Mouse (Mus musculus): Measurements from ENCODE around the gene Gm11492. TPM values are rescaled to one million over a fixed set of nuclear protein-coding genes. Genes with fewer than 3 reads are reported as not detected.
A peak's percentile ranks its signal among the peaks of the same experiment; 100 is the strongest.

Gm11492 gene
- polyA plus RNA-seq, 1 experiment, result not detected

GRCm38 (mm10) chr11:87554386-87554785 lies 12.1 kb upstream of the Gm11492 start:
- no peaks in the 10 kb centered on the region for H3K4me1 ChIP-seq
- no peaks in the 10 kb centered on the region for H3K36me3 ChIP-seq (replicated peaks; ENCODE audit: low read length)
- peaks cover 22% of the 10 kb centered on the region for H3K27me3 ChIP-seq (replicated peaks)
- no peak for TF ChIP-seq GATA1 (IDR thresholded peaks at IDR 0.05; ENCODE audit: borderline replicate concordance, low read length)
- no peak for TF ChIP-seq FLI1 (IDR thresholded peaks at IDR 0.05; ENCODE audit: low read length)
- H3K9me3 ChIP-seq, result no peaks in the 10 kb centered on the region
- H3K4me3 ChIP-seq (replicated peaks), result no peak overlapping the region

GRCm38 (mm10) chr11:87555106-87555703 lies 11.2 kb upstream of the Gm11492 start:
- no peaks in the 10 kb centered on the region for H3K36me3 ChIP-seq (replicated peaks; ENCODE audit: low read length)

GRCm38 (mm10) chr11:87561208-87561607 lies 5.2 kb upstream of the Gm11492 start:
- Histone ChIP-seq H3K9me3 (no peaks in the 10 kb centered on the region), H3K27me3 (replicated peaks) (peaks cover 24% of the 10 kb centered on the region), H3K4me3 (replicated peaks) (no peak overlapping the region), H3K4me1 (no peaks in the 10 kb centered on the region), H3K36me3 (replicated peaks; ENCODE audit: low read length) (no peaks in the 10 kb centered on the region)
- no peak for TF ChIP-seq GATA1 (IDR thresholded peaks at IDR 0.05; ENCODE audit: borderline replicate concordance, low read length)
- no peak for TF ChIP-seq FLI1 (IDR thresholded peaks at IDR 0.05; ENCODE audit: low read length)

More at GRCm38 (mm10) chr11:87555106-87555703, 11.2 kb upstream of the Gm11492 start:
- Histone ChIP-seq H3K27me3 (replicated peaks) (peaks cover 19% of the 10 kb centered on the region), H3K4me1 (no peaks in the 10 kb centered on the region), H3K9me3 (no peaks in the 10 kb centered on the region), H3K4me3 (replicated peaks) (no peak overlapping the region)
- no peak for TF ChIP-seq GATA1 (IDR thresholded peaks at IDR 0.05; ENCODE audit: borderline replicate concordance, low read length)
- no peak for TF ChIP-seq FLI1 (IDR thresholded peaks at IDR 0.05; ENCODE audit: low read length)

- Histone ChIP-seq H3K36me3 (replicated peaks; ENCODE audit: low read length) (no peaks in the 10 kb centered on the region), H3K4me1 (peaks cover 20% of the 10 kb centered on the region), H3K4me3 (replicated peaks) (no peak within 1 kb of the TSS), H3K9me3 (peaks cover 7% of the 10 kb centered on the region; the same call in 1 of the 2 replicates), H3K27me3 (replicated peaks) (peaks cover 58% of the 10 kb centered on the region)
- TF ChIP-seq FLI1 (IDR thresholded peaks at IDR 0.05; ENCODE audit: low read length) (no peak), GATA1 (IDR thresholded peaks at IDR 0.05; ENCODE audit: borderline replicate concordance, low read length) (no peak)
These were observed 2.0 kb downstream of the Gm11492 start, which contains the start of gene Sept4 for GRCm38 (mm10) chr11:87568255-87568953. Sept4 (plus strand) TSS chr11:87568903.

- Histone ChIP-seq H3K27me3 (replicated peaks) (peaks cover 77% of the 10 kb centered on the region), H3K4me1 (peaks cover 20% of the 10 kb centered on the region), H3K36me3 (replicated peaks; ENCODE audit: low read length) (no peaks in the 10 kb centered on the region), H3K9me3 (peaks cover 7% of the 10 kb centered on the region; the same call in 1 of the 2 replicates), H3K4me3 (replicated peaks) (no peak overlapping the region)
- TF ChIP-seq GATA1 (IDR thresholded peaks at IDR 0.05; ENCODE audit: borderline replicate concordance, low read length), result no peak
- TF ChIP-seq FLI1 (IDR thresholded peaks at IDR 0.05; ENCODE audit: low read length), result no peak
These were observed 4.3 kb downstream of the Gm11492 start for GRCm38 (mm10) chr11:87570743-87571142.

- Histone ChIP-seq H3K4me3 (replicated peaks) (no peak overlapping the region), H3K27me3 (replicated peaks) (peaks cover 82% of the 10 kb centered on the region), H3K9me3 (peaks cover 7% of the 10 kb centered on the region; the same call in 1 of the 2 replicates), H3K36me3 (replicated peaks; ENCODE audit: low read length) (no peaks in the 10 kb centered on the region), H3K4me1 (peaks cover 20% of the 10 kb centered on the region)
- TF ChIP-seq GATA1 (IDR thresholded peaks at IDR 0.05; ENCODE audit: borderline replicate concordance, low read length), result no peak
- no peak for TF ChIP-seq FLI1 (IDR thresholded peaks at IDR 0.05; ENCODE audit: low read length)
These were observed 5.0 kb downstream of the Gm11492 start for GRCm38 (mm10) chr11:87571361-87571950.

GRCm38 (mm10) chr11:87573751-87574150 lies 7.3 kb downstream of the Gm11492 start:
- H3K27me3 ChIP-seq (replicated peaks), result peaks cover 85% of the 10 kb centered on the region
- TF ChIP-seq GATA1 (IDR thresholded peaks at IDR 0.05; ENCODE audit: borderline replicate concordance, low read length) (no peak), FLI1 (IDR thresholded peaks at IDR 0.05; ENCODE audit: low read length) (no peak)
- peaks cover 33% of the 10 kb centered on the region for H3K4me1 ChIP-seq
- peaks cover 7% of the 10 kb centered on the region; the same call in 1 of the 2 replicates for H3K9me3 ChIP-seq
- no peaks in the 10 kb centered on the region for H3K36me3 ChIP-seq (replicated peaks; ENCODE audit: low read length)
- H3K4me3 ChIP-seq (replicated peaks), result no peak overlapping the region

GRCm38 (mm10) chr11:87574520-87575180 lies 8.2 kb downstream of the Gm11492 start:
- peaks cover 38% of the 10 kb centered on the region for H3K4me1 ChIP-seq
- H3K9me3 ChIP-seq, result peaks cover 2% of the 10 kb centered on the region; the same call in 1 of the 2 replicates
- H3K4me3 ChIP-seq (replicated peaks), result no peak overlapping the region
- peaks cover 87% of the 10 kb centered on the region for H3K27me3 ChIP-seq (replicated peaks)
- TF ChIP-seq FLI1 (IDR thresholded peaks at IDR 0.05; ENCODE audit: low read length) (no peak), GATA1 (IDR thresholded peaks at IDR 0.05; ENCODE audit: borderline replicate concordance, low read length) (no peak)
- H3K36me3 ChIP-seq (replicated peaks; ENCODE audit: low read length), result no peaks in the 10 kb centered on the region

GRCm38 (mm10) chr11:87577601-87578248 lies 11.3 kb downstream of the Gm11492 start:
- Histone ChIP-seq H3K4me1 (peaks cover 18% of the 10 kb centered on the region), H3K27me3 (replicated peaks) (peaks cover 96% of the 10 kb centered on the region), H3K4me3 (replicated peaks) (peak overlapping the region; percentile 88), H3K9me3 (no peaks in the 10 kb centered on the region), H3K36me3 (replicated peaks; ENCODE audit: low read length) (no peaks in the 10 kb centered on the region)
- TF ChIP-seq FLI1 (IDR thresholded peaks at IDR 0.05; ENCODE audit: low read length), result no peak
